Mouse (Mus musculus): ENCODE results near the gene Acot4. TPM values are rescaled to one million over a fixed set of nuclear protein-coding genes. Genes with fewer than 3 reads are reported as not detected.
A peak's percentile ranks its signal among the peaks of the same experiment; 100 is the strongest.
"Not testable (repeated sequence)": the region's sequence is repeated elsewhere in the genome, so short reads cannot be mapped to it uniquely, and the experiment has no call there.

The Acot4 gene
- total and polyA plus RNA-seq, 2 experiments from 2014 or later, result 0.55 to 18.2 TPM

DNA sequence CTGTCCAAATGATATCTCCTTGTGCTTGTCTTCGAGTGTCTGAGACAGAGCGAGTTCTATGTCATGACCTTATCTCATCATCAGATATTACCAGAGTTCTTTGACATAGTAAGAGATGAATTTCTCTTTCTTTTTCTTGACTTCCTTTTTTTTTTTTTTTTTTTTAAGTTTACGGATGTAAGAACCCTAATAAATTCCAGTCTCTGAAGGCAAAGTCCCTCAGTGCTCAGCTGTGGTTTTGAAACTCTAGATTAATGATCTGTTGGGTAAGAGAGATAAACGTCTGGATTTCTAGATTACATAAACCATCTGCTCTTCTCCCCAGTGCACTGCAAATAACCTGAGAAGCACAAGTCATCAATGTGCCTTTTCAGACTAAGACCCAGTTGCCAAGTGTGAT lies 4.1 kb upstream of the Acot4 start:
- H3K27me3 ChIP-seq (ENCODE audit: control insufficient read depth, insufficient read depth, low read length), result no peaks in the 10 kb centered on the region; the same call in 1 of the 2 replicates
- no peak for TF ChIP-seq EP300 (IDR thresholded peaks at IDR 0.05; ENCODE audit: low read depth)
- TF ChIP-seq CTCF (IDR thresholded peaks at IDR 0.05; ENCODE audit: low read depth), result no peak
- ATAC-seq (ENCODE audit: insufficient read depth, low read depth), result no peak
- H3K4me3 ChIP-seq (ENCODE audit: low read depth, low read length), result no peak overlapping the region
- WGBS, result 57% methylated on average over 4 of the region's 4 CpGs
- H3K27ac ChIP-seq (ENCODE audit: low read depth), result no peak overlapping the region
- no peaks in the 10 kb centered on the region; the same call in 1 of the 2 replicates for H3K4me1 ChIP-seq (ENCODE audit: control insufficient read depth, insufficient read depth)
- no peak overlapping the region for H3K4me2 ChIP-seq (ENCODE audit: low read depth, low read length)
- DNase-seq (ENCODE audit: low spot score), result no peak
- H3K9me3 ChIP-seq (replicated peaks; ENCODE audit: control insufficient read depth, low read length), result no peaks in the 10 kb centered on the region
- H3K36me3 ChIP-seq (replicated peaks; ENCODE audit: control insufficient read depth, insufficient read depth, low read length), result no peaks in the 10 kb centered on the region
- no peak overlapping the region for H3K9ac ChIP-seq (replicated peaks; ENCODE audit: low read depth, low read length)

DNA sequence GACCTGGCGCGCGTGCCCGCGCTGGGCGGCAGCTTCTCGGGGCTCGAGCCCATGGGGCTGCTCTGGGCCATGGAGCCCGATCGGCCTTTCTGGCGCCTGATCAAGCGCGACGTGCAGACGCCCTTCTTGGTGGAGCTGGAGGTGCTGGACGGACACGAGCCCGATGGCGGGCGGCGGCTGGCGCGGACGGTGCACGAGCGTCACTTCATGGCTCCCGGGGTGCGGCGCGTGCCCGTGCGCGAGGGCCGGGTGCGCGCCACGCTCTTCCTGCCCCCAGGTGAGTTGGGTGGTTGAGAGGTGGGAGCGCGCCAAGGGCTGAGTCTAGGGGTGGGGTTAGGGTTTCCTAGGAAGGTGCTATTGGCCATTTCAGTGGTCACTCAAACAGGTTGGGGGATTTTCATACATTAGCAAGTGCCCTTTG lies 522 bp downstream of the Acot4 start, which contains the start of gene Gm49366:
Gene Gm49366 (plus strand): TSS at position 245 of the 421 bp plus-strand sequence.
- H3K36me3 ChIP-seq (replicated peaks; ENCODE audit: control insufficient read depth, insufficient read depth, low read length); DNase-seq (ENCODE audit: low spot score); H3K27me3 ChIP-seq (ENCODE audit: control insufficient read depth, insufficient read depth, low read length); H3K4me1 ChIP-seq (ENCODE audit: control insufficient read depth, insufficient read depth); H3K27ac ChIP-seq (ENCODE audit: low read depth); H3K9me3 ChIP-seq (replicated peaks; ENCODE audit: control insufficient read depth, low read length): not testable (repeated sequence)
- Histone ChIP-seq H3K4me3 (ENCODE audit: low read depth, low read length) (peak within 1 kb of the TSS; percentile 52), H3K9ac (replicated peaks; ENCODE audit: low read depth, low read length) (peak within 1 kb of the TSS; percentile 58), H3K4me2 (ENCODE audit: low read depth, low read length) (peak within 1 kb of the TSS; percentile 75)
- 2% methylated on average over 33 of the region's 39 CpGs for WGBS
- peak; percentile 41; the same call in 1 of the 2 replicates for ATAC-seq (ENCODE audit: insufficient read depth, low read depth)

DNA sequence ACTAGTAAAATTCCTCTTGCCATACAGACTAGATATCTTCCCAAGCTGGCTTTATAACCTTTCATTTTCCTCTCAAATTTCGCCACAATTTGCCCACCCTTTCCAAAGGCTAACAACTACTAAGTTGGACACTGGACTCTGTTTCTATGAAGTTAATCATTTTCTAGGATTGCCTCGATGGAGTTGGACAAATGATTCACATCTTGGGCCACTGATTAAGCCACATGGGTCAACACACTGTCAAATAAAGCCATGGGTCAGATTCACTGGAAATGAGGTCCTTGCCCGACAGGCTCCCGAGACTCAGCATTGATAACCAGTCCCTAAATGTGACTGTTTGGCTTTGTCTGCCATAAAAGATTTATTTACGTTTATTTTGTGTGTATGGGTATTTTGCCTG lies 4.1 kb downstream of the Acot4 start:
- Histone ChIP-seq H3K9ac (replicated peaks; ENCODE audit: low read depth, low read length) (no peak overlapping the region), H3K4me2 (ENCODE audit: low read depth, low read length) (no peak overlapping the region), H3K9me3 (replicated peaks; ENCODE audit: control insufficient read depth, low read length) (no peaks in the 10 kb centered on the region), H3K36me3 (replicated peaks; ENCODE audit: control insufficient read depth, insufficient read depth, low read length) (no peaks in the 10 kb centered on the region), H3K27me3 (ENCODE audit: control insufficient read depth, insufficient read depth, low read length) (no peaks in the 10 kb centered on the region; the same call in 1 of the 2 replicates), H3K4me3 (ENCODE audit: low read depth, low read length) (no peak overlapping the region), H3K4me1 (ENCODE audit: control insufficient read depth, insufficient read depth) (no peaks in the 10 kb centered on the region; the same call in 1 of the 2 replicates), H3K27ac (ENCODE audit: low read depth) (no peak overlapping the region)
- DNase-seq (ENCODE audit: low spot score) (no peak), ATAC-seq (ENCODE audit: insufficient read depth, low read depth) (no peak)
- TF ChIP-seq CTCF (IDR thresholded peaks at IDR 0.05; ENCODE audit: low read depth), result no peak
- TF ChIP-seq EP300 (IDR thresholded peaks at IDR 0.05; ENCODE audit: low read depth), result no peak
- WGBS, result 88% methylated on average over 5 of the region's 5 CpGs

DNA sequence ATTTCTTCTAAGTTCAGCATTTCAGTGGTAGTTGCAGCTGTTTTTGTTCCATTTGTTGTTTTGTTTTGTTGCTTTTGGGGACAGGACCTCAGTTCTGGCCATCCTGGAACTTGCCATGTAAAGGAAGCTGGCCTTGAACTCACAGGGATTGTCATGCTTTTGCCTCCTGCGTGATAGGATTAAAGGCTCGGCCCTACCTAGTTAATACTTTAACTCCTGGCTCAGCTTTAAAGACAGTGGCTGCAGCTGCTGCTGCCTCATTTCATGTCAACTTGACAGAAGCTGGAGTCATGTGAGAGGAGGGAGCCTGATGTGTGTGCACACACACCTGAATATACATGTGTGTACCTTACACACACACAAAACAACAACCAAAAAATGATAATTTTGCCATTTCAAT lies 5.9 kb downstream of the Acot4 start:
- H3K9ac ChIP-seq (replicated peaks; ENCODE audit: low read depth, low read length), result no peak overlapping the region
- DNase-seq (ENCODE audit: low spot score) (no peak), ATAC-seq (ENCODE audit: insufficient read depth, low read depth) (no peak)
- H3K4me3 ChIP-seq (ENCODE audit: low read depth, low read length), result no peak overlapping the region
- H3K4me2 ChIP-seq (ENCODE audit: low read depth, low read length), result no peak overlapping the region
- H3K4me1 ChIP-seq (ENCODE audit: control insufficient read depth, insufficient read depth), result no peaks in the 10 kb centered on the region
- H3K27me3 ChIP-seq (ENCODE audit: control insufficient read depth, insufficient read depth, low read length), result no peaks in the 10 kb centered on the region
- TF ChIP-seq CTCF (IDR thresholded peaks at IDR 0.05; ENCODE audit: low read depth), result no peak
- no peak for TF ChIP-seq EP300 (IDR thresholded peaks at IDR 0.05; ENCODE audit: low read depth)
- 70% methylated on average over 2 of the region's 2 CpGs for WGBS
- H3K27ac ChIP-seq (ENCODE audit: low read depth), result no peak overlapping the region
- 0 out of 2 replicates have a peak, but pooled peaks cover 6% of the 10 kb centered on the region for H3K9me3 ChIP-seq (replicated peaks; ENCODE audit: control insufficient read depth, low read length)
- H3K36me3 ChIP-seq (replicated peaks; ENCODE audit: control insufficient read depth, insufficient read depth, low read length), result no peaks in the 10 kb centered on the region

DNA sequence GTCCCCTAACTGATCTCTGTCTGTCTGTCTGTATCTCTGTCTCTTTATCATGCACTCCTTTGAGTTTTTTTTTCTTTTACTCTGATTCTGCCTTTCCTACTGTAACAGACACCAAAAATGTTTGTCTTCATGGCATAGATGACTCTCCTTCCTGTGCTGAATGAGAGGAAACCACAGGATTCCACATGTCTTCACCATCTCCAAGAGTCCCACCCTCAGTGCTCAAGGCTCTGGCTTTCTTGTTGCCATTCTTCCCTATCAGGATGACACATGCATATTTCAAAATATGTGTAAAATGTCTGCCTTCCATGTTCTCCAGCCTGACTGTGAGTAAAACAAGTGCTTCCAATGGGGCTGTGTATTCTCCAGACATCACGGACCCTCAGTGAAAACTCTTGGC lies 8.7 kb downstream of the Acot4 start:
- H3K27ac ChIP-seq (ENCODE audit: low read depth), result no peak overlapping the region
- no peak for DNase-seq (ENCODE audit: low spot score)
- 0 out of 2 replicates have a peak, but pooled peaks cover 6% of the 10 kb centered on the region for H3K9me3 ChIP-seq (replicated peaks; ENCODE audit: control insufficient read depth, low read length)
- H3K4me2 ChIP-seq (ENCODE audit: low read depth, low read length), result no peak overlapping the region
- ATAC-seq (ENCODE audit: insufficient read depth, low read depth), result no peak
- H3K9ac ChIP-seq (replicated peaks; ENCODE audit: low read depth, low read length), result no peak overlapping the region
- H3K4me1 ChIP-seq (ENCODE audit: control insufficient read depth, insufficient read depth), result no peaks in the 10 kb centered on the region
- H3K27me3 ChIP-seq (ENCODE audit: control insufficient read depth, insufficient read depth, low read length), result no peaks in the 10 kb centered on the region
- H3K4me3 ChIP-seq (ENCODE audit: low read depth, low read length), result no peak overlapping the region
- TF ChIP-seq CTCF (IDR thresholded peaks at IDR 0.05; ENCODE audit: low read depth) (no peak), EP300 (IDR thresholded peaks at IDR 0.05; ENCODE audit: low read depth) (no peak)
- 88% methylated on average over 1 of the region's 1 CpGs for WGBS
- H3K36me3 ChIP-seq (replicated peaks; ENCODE audit: control insufficient read depth, insufficient read depth, low read length), result no peaks in the 10 kb centered on the region

DNA sequence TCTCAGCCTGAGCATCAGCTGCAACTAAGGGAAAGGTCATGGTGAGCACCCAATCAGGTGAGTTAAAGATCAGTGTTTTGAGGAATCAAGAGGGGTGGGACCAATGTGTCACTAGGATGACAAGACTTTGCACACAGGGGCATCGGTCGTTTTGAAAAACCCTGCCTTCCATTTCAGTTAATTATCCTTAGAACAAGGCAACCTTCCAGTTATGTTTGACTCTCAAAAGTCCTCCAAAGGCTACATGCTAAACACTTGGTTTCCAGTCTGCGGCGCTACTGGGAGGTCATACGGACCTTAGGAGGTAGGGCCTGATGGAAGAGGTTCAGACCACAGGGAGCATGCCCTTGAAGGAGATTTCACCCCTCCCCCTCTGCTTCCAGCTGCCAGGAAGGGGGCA lies 12.6 kb downstream of the Acot4 start:
- H3K27me3 ChIP-seq (ENCODE audit: control insufficient read depth, insufficient read depth, low read length), result 0 out of 2 replicates have a peak, but pooled peaks cover 15% of the 10 kb centered on the region
- not testable (repeated sequence) for ATAC-seq (ENCODE audit: insufficient read depth, low read depth); H3K27ac ChIP-seq (ENCODE audit: low read depth); H3K9me3 ChIP-seq (replicated peaks; ENCODE audit: control insufficient read depth, low read length); H3K4me1 ChIP-seq (ENCODE audit: control insufficient read depth, insufficient read depth); H3K36me3 ChIP-seq (replicated peaks; ENCODE audit: control insufficient read depth, insufficient read depth, low read length); DNase-seq (ENCODE audit: low spot score); H3K4me2 ChIP-seq (ENCODE audit: low read depth, low read length); H3K9ac ChIP-seq (replicated peaks; ENCODE audit: low read depth, low read length); H3K4me3 ChIP-seq (ENCODE audit: low read depth, low read length)
- WGBS, result 77% methylated on average over 5 of the region's 5 CpGs

Measured in heart, postnatal 0 days (tissue).